Mouse (Mus musculus): ENCODE measurements around the gene Rsph9.

DNA sequence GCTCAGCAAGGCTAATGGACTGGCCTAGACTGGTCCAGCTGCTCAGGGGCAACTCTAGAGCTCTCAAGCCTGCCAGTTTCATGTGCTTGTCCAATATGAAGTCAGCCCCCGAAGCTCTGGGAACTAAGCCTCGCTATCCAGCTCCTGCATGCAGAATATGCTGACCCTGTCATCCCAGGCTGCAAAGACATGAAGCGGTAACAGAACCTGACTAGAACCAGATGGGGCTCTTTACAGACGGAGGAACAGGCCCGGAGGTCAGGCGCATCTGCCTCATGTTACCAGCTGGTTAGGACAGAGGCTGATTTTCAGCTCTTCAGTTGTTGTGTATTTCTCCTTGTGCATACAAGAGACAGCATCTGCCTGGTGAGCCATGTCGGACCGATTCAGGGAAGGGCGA lies 42.1 kb downstream of the Rsph9 start:
- TF ChIP-seq CTCF (IDR thresholded peaks at IDR 0.05; ENCODE audit: borderline replicate concordance, insufficient read depth, low read depth, low read length) = no peak
- TF ChIP-seq POLR2A (IDR thresholded peaks at IDR 0.05; ENCODE audit: borderline replicate concordance, insufficient read depth, low read length) = no peak

All from cerebellum, adult 2 months (tissue).